Mouse (Mus musculus) bone marrow macrophage, adult 2 months (primary cell): ENCODE results near the gene C2cd2. TPM values are rescaled to one million over a fixed set of nuclear protein-coding genes. Genes with fewer than 3 reads are reported as not detected.

ENCODE experiments used
- H3K27ac ChIP-seq: 2 replicates; pipeline ENCODE4 v1.5.1; 2012; ENCODE audit warnings: low read depth, low read length; ENCODE audit not compliant: insufficient read depth
- H3K4me1 ChIP-seq: 2 replicates; pipeline ENCODE4 v1.6.1; 2012; ENCODE audit warnings: low read length; ENCODE audit not compliant: control insufficient read depth, insufficient read depth
- H3K4me3 ChIP-seq: 2 replicates; pipeline ENCODE4 v1.5.1; 2012; ENCODE audit warnings: mild to moderate bottlenecking, low read length, moderate library complexity; ENCODE audit not compliant: insufficient read depth
- CTCF ChIP-seq: IDR thresholded peaks from 2 replicates; pipeline ENCODE4 v1.5.1; 2012; ENCODE audit warnings: low read depth, mild to moderate bottlenecking, low read length, moderate library complexity
- POLR2A ChIP-seq: IDR thresholded peaks from 2 replicates; pipeline ENCODE4 v1.6.1; 2012; ENCODE audit warnings: mild to moderate bottlenecking, low read depth, low read length, borderline replicate concordance
- polyA plus RNA-seq: library from polyadenylated mRNA; stranded (reverse); fragments of >200 nt; gene quantifications from 2 replicates; pipeline ENCODE4 v1.2.4, GENCODE M21; 2012; ENCODE audit not compliant: missing spikeins, insufficient read depth, insufficient read length

C2cd2 gene
- polyA plus RNA-seq, 1 experiment = 13.4 TPM

GRCm38 (mm10) chr16:97923700-97924099 is 38.7 kb downstream of the C2cd2 start:
- no peak overlapping the region for H3K4me3 ChIP-seq

DNA sequence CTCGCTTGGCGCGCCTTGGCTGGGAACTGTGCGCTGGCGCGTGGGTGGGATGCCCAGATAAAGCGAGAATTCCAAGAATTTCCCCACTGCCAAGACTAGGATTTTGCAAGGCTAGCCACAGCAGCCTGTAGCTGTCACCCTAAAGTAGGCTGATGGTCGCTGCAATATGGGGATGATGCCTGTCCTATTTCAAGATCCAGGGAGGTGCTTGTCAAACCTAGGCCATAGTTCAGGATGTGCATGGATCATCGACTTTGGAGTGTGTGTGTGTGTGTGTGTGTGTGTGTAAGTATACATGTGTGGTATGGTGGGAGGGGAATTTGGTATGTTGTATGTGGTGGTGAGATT is 39.6 kb downstream of the C2cd2 start:
- Histone ChIP-seq H3K4me1 (no peaks in the 10 kb centered on the region), H3K4me3 (peak overlapping the region; percentile 95)

More at GRCm38 (mm10) chr16:97923700-97924099, 38.7 kb downstream of the C2cd2 start:
- TF ChIP-seq POLR2A (no peak), CTCF (no peak)
- Histone ChIP-seq H3K4me1 (no peaks in the 10 kb centered on the region), H3K27ac (no peak overlapping the region)

GRCm38 (mm10) chr16:97921961-97922778 is 40.2 kb downstream of the C2cd2 start:
- Histone ChIP-seq H3K4me1 (no peaks in the 10 kb centered on the region), H3K4me3 (peak overlapping the region; percentile 95), H3K27ac (peak overlapping the region; percentile 58)
- TF ChIP-seq POLR2A = no peak
- TF ChIP-seq CTCF = no peak

More for the DNA sequence above, 39.6 kb downstream of the C2cd2 start:
- TF ChIP-seq CTCF (no peak), POLR2A (no peak)
- H3K27ac ChIP-seq = no peak overlapping the region

DNA sequence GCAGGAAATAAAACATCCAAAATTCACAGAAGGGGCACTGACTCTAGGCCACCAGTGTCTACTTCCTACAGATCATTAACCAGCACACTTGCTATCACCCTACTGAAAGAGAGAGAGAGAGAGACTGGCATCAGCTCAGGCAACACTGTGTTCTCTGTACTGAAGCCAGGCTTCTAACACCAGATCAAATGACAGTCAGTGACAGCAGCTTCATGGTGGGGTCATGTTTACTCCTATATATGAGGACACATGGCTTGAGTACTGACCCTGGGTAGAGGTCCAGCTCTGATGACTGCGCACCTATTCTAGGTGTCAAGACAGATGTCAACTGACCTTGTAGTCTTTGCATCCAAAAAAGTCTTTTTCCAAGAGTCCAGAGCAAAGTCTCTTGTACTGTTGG is 41.8 kb downstream of the C2cd2 start:
- Histone ChIP-seq H3K4me3 (no peak overlapping the region), H3K27ac (no peak overlapping the region), H3K4me1 (no peaks in the 10 kb centered on the region)
- no peak for TF ChIP-seq POLR2A
- TF ChIP-seq CTCF = no peak

DNA sequence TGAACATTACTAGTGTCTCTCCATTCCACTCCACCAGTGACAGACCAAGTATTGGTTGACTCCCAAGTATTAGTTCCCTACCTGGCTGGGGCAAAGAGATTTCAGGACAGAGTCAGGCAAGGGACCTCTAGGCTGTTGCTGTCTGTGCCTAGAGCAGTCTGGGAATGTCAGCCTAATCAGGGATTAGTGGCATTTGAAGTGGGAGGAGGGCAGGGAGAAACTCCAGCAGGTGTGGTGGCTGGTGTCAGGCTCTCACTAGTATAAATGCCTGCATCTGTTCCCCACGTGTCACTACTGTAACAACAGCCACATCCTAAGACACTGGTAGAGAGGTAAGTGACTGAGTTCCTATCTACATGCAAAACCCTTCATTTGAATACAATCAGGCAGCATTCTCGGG is 42.6 kb downstream of the C2cd2 start:
- no peaks in the 10 kb centered on the region for H3K4me1 ChIP-seq
- no peak overlapping the region for H3K4me3 ChIP-seq
- TF ChIP-seq CTCF = no peak
- TF ChIP-seq POLR2A = no peak
- no peak overlapping the region for H3K27ac ChIP-seq

DNA sequence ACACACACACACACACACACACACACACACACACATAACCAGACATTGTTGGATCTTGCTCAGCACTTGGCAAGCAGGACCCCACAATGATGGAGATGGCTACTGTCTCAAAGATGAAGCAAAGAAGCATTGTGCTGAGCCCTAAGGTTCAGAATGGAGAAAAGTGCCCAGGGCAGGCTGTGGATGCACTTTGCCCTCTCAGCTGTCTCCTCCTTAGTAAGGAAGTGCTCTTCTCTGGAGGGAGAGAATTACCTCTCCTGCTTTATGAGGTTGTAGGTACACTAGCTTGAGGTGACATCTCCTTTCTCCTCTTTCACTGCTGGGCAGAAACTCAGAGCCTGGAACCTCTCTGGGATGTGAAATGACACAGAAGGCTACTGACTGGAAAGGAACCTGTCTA is 49.5 kb downstream of the C2cd2 start:
- no peak overlapping the region for H3K4me3 ChIP-seq
- TF ChIP-seq CTCF (no peak), POLR2A (no peak)
- H3K27ac ChIP-seq = no peak overlapping the region
- no peaks in the 10 kb centered on the region for H3K4me1 ChIP-seq

- TF ChIP-seq POLR2A = no peak
- TF ChIP-seq CTCF = no peak
- no peak overlapping the region for H3K4me3 ChIP-seq
- no peaks in the 10 kb centered on the region for H3K4me1 ChIP-seq
- no peak overlapping the region for H3K27ac ChIP-seq
These were observed 53.0 kb downstream of the C2cd2 start for GRCm38 (mm10) chr16:97909356-97909755.

GRCm38 (mm10) chr16:97907496-97907895 is 54.9 kb downstream of the C2cd2 start:
- H3K4me1 ChIP-seq = no peaks in the 10 kb centered on the region
- no peak overlapping the region for H3K27ac ChIP-seq
- no peak overlapping the region for H3K4me3 ChIP-seq
- TF ChIP-seq POLR2A (no peak), CTCF (no peak)

- Histone ChIP-seq H3K4me3 (no peak overlapping the region), H3K4me1 (no peaks in the 10 kb centered on the region), H3K27ac (no peak overlapping the region)
- TF ChIP-seq POLR2A = no peak
- no peak for TF ChIP-seq CTCF
These were observed 56.1 kb downstream of the C2cd2 start for GRCm38 (mm10) chr16:97906337-97906736.

GRCm38 (mm10) chr16:97905449-97905991 is 56.9 kb downstream of the C2cd2 start:
- H3K4me1 ChIP-seq = no peaks in the 10 kb centered on the region
- TF ChIP-seq CTCF (no peak), POLR2A (no peak)
- H3K27ac ChIP-seq = no peak overlapping the region
- H3K4me3 ChIP-seq = no peak overlapping the region
